Comparison of ENCODE assay signal across 16 mouse cellular contexts in the genomic region with DNA sequence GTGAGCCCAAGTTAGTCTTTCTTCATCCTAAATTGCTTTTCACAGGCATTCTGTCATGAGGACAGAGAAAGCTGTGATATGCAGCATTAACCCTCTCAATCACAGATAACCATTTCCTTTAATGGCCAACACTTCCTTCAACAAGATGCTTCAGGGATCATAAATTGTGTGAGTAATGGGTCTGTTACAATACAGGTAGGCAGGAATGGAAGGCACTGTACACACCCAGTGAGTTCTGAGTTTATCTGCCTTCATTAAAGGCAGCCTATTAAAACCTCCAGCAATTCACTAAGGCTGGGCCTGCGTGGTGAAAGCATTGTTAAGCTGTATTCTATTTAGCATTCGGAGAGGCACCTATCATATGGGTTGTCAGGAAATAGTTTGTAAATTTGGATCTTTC.
"Had no signal": no experiment of that assay in that cellular context is flagged by ENCODE, and none has a peak within 500 bp of the region (broad histone marks: within the 10 kb centered on the region; RNA-seq: fewer than 3 reads in every experiment).

No protein-coding gene starts in this region.

- H3K36me3 ChIP-seq: lung, embryonic 15.5 days; midbrain, embryonic 13.5 days; midbrain, embryonic 15.5 days; neural tube, embryonic 12.5 days had no signal

- H3K4me2 ChIP-seq: lung, embryonic 15.5 days; midbrain, embryonic 11.5 days; midbrain, embryonic 13.5 days; midbrain, embryonic 15.5 days; neural tube, embryonic 12.5 days had no signal

- H3K27ac ChIP-seq: lung, embryonic 15.5 days; macrophage; midbrain, embryonic 13.5 days; midbrain, embryonic 15.5 days; neural tube, embryonic 12.5 days had no signal

- DNase-seq: liver, postnatal 0 days; lung, adult 2 months; lung, postnatal 14 days; lung, postnatal 36 days; right cerebral cortex, postnatal 14 days; thymus, adult 18-20 months; thymus, postnatal 14 days; thymus, postnatal 36 days had no signal

- H3K9me3 ChIP-seq: lung, embryonic 15.5 days; megakaryocyte, embryonic 14.5 days; midbrain, embryonic 13.5 days; midbrain, embryonic 15.5 days; neural tube, embryonic 12.5 days had no signal

- H3K4me1 ChIP-seq: lung, embryonic 15.5 days; megakaryocyte, embryonic 14.5 days; midbrain, embryonic 13.5 days; midbrain, embryonic 15.5 days; neural tube, embryonic 12.5 days had no signal

- ATAC-seq: liver, postnatal 0 days; lung, postnatal 0 days; midbrain, embryonic 13.5 days; midbrain, embryonic 15.5 days had no signal

- H3K4me3 ChIP-seq: lung, embryonic 15.5 days; megakaryocyte, embryonic 14.5 days; midbrain, embryonic 13.5 days; midbrain, embryonic 15.5 days; neural tube, embryonic 12.5 days had no signal

- H3K9ac ChIP-seq: liver, postnatal 0 days; lung, embryonic 15.5 days; midbrain, embryonic 13.5 days; midbrain, embryonic 15.5 days; neural tube, embryonic 12.5 days had no signal

- H3K27me3 ChIP-seq: lung, embryonic 15.5 days; midbrain, embryonic 13.5 days; midbrain, embryonic 15.5 days; neural tube, embryonic 12.5 days had no signal
